Mouse (Mus musculus) liver, embryonic 12.5 days (tissue): ENCODE data around the gene Clic1. TPM values are rescaled to one million over a fixed set of nuclear protein-coding genes. Genes with fewer than 3 reads are reported as not detected.

Experiments used
- ATAC-seq: fragments of 200-750 bp; cut with Nextera tagmentation; 2 replicates; pipeline ENCODE4 v1.8.0; 2017; ENCODE audit warnings: moderate number of reproducible peaks, mild to moderate bottlenecking, moderate library complexity
- H3K27ac ChIP-seq: fragments of 300-500 bp; sonication (generic); 2 replicates; pipeline ENCODE4 v1.5.1; 2016; ENCODE audit warnings: mild to moderate bottlenecking
- H3K27me3 ChIP-seq: fragments of 300-500 bp; sonication (generic); replicated peaks from 2 replicates; pipeline ENCODE4 v1.6.1; 2016; ENCODE audit warnings: mild to moderate bottlenecking, moderate library complexity
- H3K36me3 ChIP-seq: fragments of 300-500 bp; sonication (generic); 2 replicates; pipeline ENCODE4 v1.6.1; 2016; ENCODE audit warnings: mild to moderate bottlenecking, moderate library complexity
- H3K4me1 ChIP-seq: fragments of 300-500 bp; sonication (generic); 2 replicates; pipeline ENCODE4 v1.6.1; 2016
- H3K4me2 ChIP-seq: fragments of 300-500 bp; sonication (generic); 2 replicates; pipeline ENCODE4 v1.6.1; 2016; ENCODE audit warnings: mild to moderate bottlenecking, moderate library complexity
- H3K4me3 ChIP-seq: fragments of 300-500 bp; sonication (generic); 2 replicates; pipeline ENCODE4 v1.5.1; 2016; ENCODE audit warnings: mild to moderate bottlenecking, moderate library complexity
- H3K9ac ChIP-seq: fragments of 300-500 bp; sonication (generic); 2 replicates; pipeline ENCODE4 v1.6.1; 2016; ENCODE audit warnings: mild to moderate bottlenecking, moderate library complexity
- H3K9me3 ChIP-seq: fragments of 300-500 bp; sonication (generic); replicated peaks from 2 replicates; pipeline ENCODE4 v1.6.1; 2016; ENCODE audit warnings: mild to moderate bottlenecking, moderate library complexity
- WGBS: fragments of 180-500 bp; shearing (Covaris S2); methylation state at CpG from one replicate; pipeline ENCODE4 v1.1.7; 2016; ENCODE audit not compliant: insufficient replicate concordance; 5-methylcytosine and 5-hydroxymethylcytosine counted together
- polyA plus RNA-seq: library from polyadenylated mRNA; unstranded; fragments of >200 nt; fragmentation: Nextera tagmentation; extraction: Ambion mirVana; gene quantifications from 2 replicates; pipeline ENCODE4 v1.2.1, GENCODE M21; 2016

Clic1 gene
- polyA plus RNA-seq, 1 experiment from 2014 or later: 162 TPM

GRCm38 (mm10) chr17:35077786-35078233 lies 28.0 kb downstream of the Clic1 start, which contains the start of gene Ly6g6d:
Ly6g6d (minus strand) TSS chr17:35078065.
- ATAC-seq: no peak

GRCm38 (mm10) chr17:35079778-35080177 lies 30.0 kb downstream of the Clic1 start:
- Histone ChIP-seq H3K27ac (peak overlapping the region; percentile 83), H3K4me2 (peak overlapping the region; percentile 70), H3K27me3 (peaks cover 31% of the 10 kb centered on the region), H3K9ac (peak overlapping the region; percentile 62), H3K36me3 (no peaks in the 10 kb centered on the region), H3K4me1 (peaks cover 57% of the 10 kb centered on the region), H3K9me3 (no peaks in the 10 kb centered on the region), H3K4me3 (peak overlapping the region; percentile 29)
- ATAC-seq: peak; percentile 97
- 6% methylated on average over 9 of the region's 9 CpGs for WGBS

More at GRCm38 (mm10) chr17:35077786-35078233, 28.0 kb downstream of the Clic1 start, which contains the start of gene Ly6g6d:
- 19% methylated on average over 14 of the region's 14 CpGs for WGBS
- H3K36me3 ChIP-seq: no peaks in the 10 kb centered on the region
- H3K4me1 ChIP-seq: peaks cover 60% of the 10 kb centered on the region
- H3K4me2 ChIP-seq: peak within 1 kb of the TSS; percentile 30
- H3K9me3 ChIP-seq: no peaks in the 10 kb centered on the region
- H3K4me3 ChIP-seq: no peak within 1 kb of the TSS
- H3K27ac ChIP-seq: peak within 1 kb of the TSS; percentile 83; the same call in 1 of the 2 replicates
- H3K27me3 ChIP-seq: peaks cover 40% of the 10 kb centered on the region
- no peak within 1 kb of the TSS; the same call in 1 of the 2 replicates for H3K9ac ChIP-seq

GRCm38 (mm10) chr17:35080248-35080647 lies 30.5 kb downstream of the Clic1 start:
- peak overlapping the region; percentile 29 for H3K4me3 ChIP-seq
- H3K36me3 ChIP-seq: no peaks in the 10 kb centered on the region
- 20% methylated on average over 6 of the region's 6 CpGs for WGBS
- H3K27ac ChIP-seq: peak overlapping the region; percentile 83
- H3K9ac ChIP-seq: peak overlapping the region; percentile 62
- H3K27me3 ChIP-seq: peaks cover 27% of the 10 kb centered on the region
- no peaks in the 10 kb centered on the region for H3K9me3 ChIP-seq
- H3K4me1 ChIP-seq: peaks cover 62% of the 10 kb centered on the region
- peak; percentile 50 for ATAC-seq
- H3K4me2 ChIP-seq: peak overlapping the region; percentile 70

- whole genome bisulfite sequencing: 87% methylated on average over 4 of the region's 4 CpGs
- H3K4me3 ChIP-seq: no peak overlapping the region
- H3K27ac ChIP-seq: peak overlapping the region; percentile 83
- ATAC-seq: no peak
- H3K9me3 ChIP-seq: no peaks in the 10 kb centered on the region
- no peaks in the 10 kb centered on the region for H3K36me3 ChIP-seq
- peak overlapping the region; percentile 70 for H3K4me2 ChIP-seq
- peak overlapping the region; percentile 62 for H3K9ac ChIP-seq
- H3K27me3 ChIP-seq: peaks cover 27% of the 10 kb centered on the region
- H3K4me1 ChIP-seq: peaks cover 66% of the 10 kb centered on the region
These were observed 30.9 kb downstream of the Clic1 start for GRCm38 (mm10) chr17:35080710-35081109.

- no peaks in the 10 kb centered on the region for H3K36me3 ChIP-seq
- no peak for ATAC-seq
- H3K9ac ChIP-seq: no peak overlapping the region
- H3K9me3 ChIP-seq: no peaks in the 10 kb centered on the region
- H3K4me2 ChIP-seq: no peak overlapping the region
- no peak overlapping the region for H3K4me3 ChIP-seq
- 78% methylated on average over 16 of the region's 16 CpGs for WGBS
- peak overlapping the region; percentile 12; the same call in 1 of the 2 replicates for H3K27ac ChIP-seq
- H3K27me3 ChIP-seq: peaks cover 9% of the 10 kb centered on the region
- peaks cover 46% of the 10 kb centered on the region for H3K4me1 ChIP-seq
These were observed 33.2 kb downstream of the Clic1 start for GRCm38 (mm10) chr17:35082841-35083576.

- Histone ChIP-seq H3K27ac (no peak overlapping the region), H3K4me1 (peaks cover 40% of the 10 kb centered on the region), H3K4me3 (no peak overlapping the region), H3K36me3 (no peaks in the 10 kb centered on the region), H3K9ac (no peak overlapping the region), H3K4me2 (no peak overlapping the region), H3K27me3 (0 out of 2 replicates have a peak, but pooled peaks cover 4% of the 10 kb centered on the region), H3K9me3 (no peaks in the 10 kb centered on the region)
- ATAC-seq: no peak
- WGBS: 39% methylated on average over 3 of the region's 3 CpGs
These were observed 34.2 kb downstream of the Clic1 start for GRCm38 (mm10) chr17:35083929-35084497.

- no peaks in the 10 kb centered on the region for H3K9me3 ChIP-seq
- H3K4me1 ChIP-seq: peaks cover 34% of the 10 kb centered on the region
- 0 out of 2 replicates have a peak within 1 kb of the TSS, but pooled peaks have one; percentile 13 for H3K9ac ChIP-seq
- H3K4me3 ChIP-seq: no peak within 1 kb of the TSS
- H3K27ac ChIP-seq: peak within 1 kb of the TSS; percentile 33; the same call in 1 of the 2 replicates
- H3K36me3 ChIP-seq: no peaks in the 10 kb centered on the region
- H3K27me3 ChIP-seq: 0 out of 2 replicates have a peak, but pooled peaks cover 4% of the 10 kb centered on the region
- 38% methylated on average over 7 of the region's 7 CpGs for WGBS
- no peak within 1 kb of the TSS for H3K4me2 ChIP-seq
- ATAC-seq: no peak
These were observed 35.6 kb downstream of the Clic1 start, which contains the start of gene Ly6g6f for GRCm38 (mm10) chr17:35085208-35085865. Ly6g6f (minus strand) TSS chr17:35085610.

GRCm38 (mm10) chr17:35088151-35088550 lies 38.4 kb downstream of the Clic1 start:
- Histone ChIP-seq H3K9me3 (no peaks in the 10 kb centered on the region), H3K27me3 (no peaks in the 10 kb centered on the region), H3K27ac (no peak overlapping the region), H3K4me1 (peaks cover 48% of the 10 kb centered on the region), H3K36me3 (peaks cover 27% of the 10 kb centered on the region), H3K4me2 (no peak overlapping the region; the same call in 1 of the 2 replicates), H3K4me3 (no peak overlapping the region), H3K9ac (no peak overlapping the region)
- WGBS: 45% methylated on average over 2 of the region's 2 CpGs
- ATAC-seq: no peak

GRCm38 (mm10) chr17:35088825-35089644 lies 39.3 kb downstream of the Clic1 start, which contains the start of gene Abhd16a:
Abhd16a (plus strand) TSS chr17:35089263.
- Histone ChIP-seq H3K36me3 (peaks cover 35% of the 10 kb centered on the region), H3K9ac (peak within 1 kb of the TSS; percentile 86), H3K4me2 (peak within 1 kb of the TSS; percentile 78), H3K4me3 (peak within 1 kb of the TSS; percentile 72), H3K27me3 (no peaks in the 10 kb centered on the region), H3K9me3 (no peaks in the 10 kb centered on the region), H3K27ac (peak within 1 kb of the TSS; percentile 95), H3K4me1 (peaks cover 48% of the 10 kb centered on the region)
- 1% methylated on average over 61 of the region's 67 CpGs for WGBS
- ATAC-seq: peak; percentile 97

GRCm38 (mm10) chr17:35090166-35090932 lies 40.6 kb downstream of the Clic1 start:
- Histone ChIP-seq H3K36me3 (peaks cover 49% of the 10 kb centered on the region), H3K4me1 (peaks cover 41% of the 10 kb centered on the region), H3K9me3 (no peaks in the 10 kb centered on the region), H3K9ac (peak overlapping the region; percentile 86), H3K27me3 (no peaks in the 10 kb centered on the region), H3K4me3 (peak overlapping the region; percentile 72), H3K27ac (peak overlapping the region; percentile 95), H3K4me2 (peak overlapping the region; percentile 78)
- 57% methylated on average over 8 of the region's 8 CpGs for WGBS
- peak; percentile 62 for ATAC-seq
